ENCODE assay signal across 25 mouse cellular contexts in genomic region chr15:100292326-100292725, GRCm38 (mm10). TPM values are rescaled to one million over a fixed set of nuclear protein-coding genes. Genes with fewer than 3 reads are reported as not detected.
"Had no signal": no experiment of that assay in that cellular context is flagged by ENCODE, and none has a peak within 500 bp of the region (broad histone marks: within the 10 kb centered on the region; RNA-seq: fewer than 3 reads in every experiment).

No protein-coding gene starts in this region.

- H3K4me2 ChIP-seq: lung, embryonic 15.5 days; midbrain, embryonic 11.5 days; midbrain, embryonic 13.5 days; midbrain, embryonic 15.5 days; neural tube, embryonic 12.5 days; stomach, embryonic 15.5 days had no signal

- DNase-seq: liver, postnatal 0 days; lung, adult 2 months; lung, postnatal 14 days; lung, postnatal 36 days; right cerebral cortex, postnatal 14 days; thymus, adult 2 months; thymus, postnatal 25 days; thymus, postnatal 4 days had no signal

- ATAC-seq: liver, postnatal 0 days; lung, postnatal 0 days; midbrain, embryonic 13.5 days; midbrain, embryonic 15.5 days had no signal

- H3K4me3 ChIP-seq: lung, embryonic 15.5 days; megakaryocyte, embryonic 14.5 days; midbrain, embryonic 13.5 days; midbrain, embryonic 15.5 days; neural tube, embryonic 12.5 days; stomach, embryonic 15.5 days had no signal

- H3K36me3 ChIP-seq: lung, embryonic 15.5 days; midbrain, embryonic 13.5 days; midbrain, embryonic 15.5 days; neural tube, embryonic 12.5 days; stomach, embryonic 15.5 days had no signal

- H3K4me1 ChIP-seq: lung, embryonic 15.5 days; megakaryocyte, embryonic 14.5 days; midbrain, embryonic 13.5 days; midbrain, embryonic 15.5 days; neural tube, embryonic 12.5 days; stomach, embryonic 15.5 days had no signal

- H3K9me3 ChIP-seq: lung, embryonic 15.5 days; midbrain, embryonic 13.5 days; midbrain, embryonic 15.5 days; stomach, embryonic 15.5 days had no signal

- H3K9ac ChIP-seq: liver, postnatal 0 days; lung, embryonic 15.5 days; midbrain, embryonic 13.5 days; midbrain, embryonic 15.5 days; neural tube, embryonic 12.5 days; stomach, embryonic 15.5 days had no signal

- H3K27me3 ChIP-seq: lung, embryonic 15.5 days; midbrain, embryonic 13.5 days; midbrain, embryonic 15.5 days; neural tube, embryonic 12.5 days; stomach, embryonic 15.5 days had no signal

- H3K27ac ChIP-seq: lung, embryonic 15.5 days; macrophage; midbrain, embryonic 13.5 days; midbrain, embryonic 15.5 days; neural tube, embryonic 12.5 days; stomach, embryonic 15.5 days; stomach, postnatal 0 days had no signal

RNA-seq across cellular contexts. Expression of gene Tmprss12, which starts 11.7 kb away (rescaled TPM):
- total RNA-seq: megakaryocyte progenitor cell, adult 5-6 weeks; midbrain, postnatal 0 days; monocyte, adult 5-6 weeks; neutrophil, adult 5-6 weeks had no signal
- polyA plus RNA-seq: liver, postnatal 0 days; lung, adult 2 months; lung, embryonic 15.5 days; lung, postnatal 0 days; macrophage; midbrain, embryonic 13.5 days; midbrain, embryonic 15.5 days; midbrain, postnatal 0 days; neural tube, embryonic 12.5 days; neural tube, embryonic 14.5 days; spleen, adult 2 months; stomach, postnatal 0 days; thymus, adult 2 months; urinary bladder, adult 2 months had no signal

RNA-seq across cellular contexts. Expression of gene Mettl7a3, which starts 42.4 kb away (rescaled TPM):
- total RNA-seq: megakaryocyte progenitor cell, adult 5-6 weeks; midbrain, postnatal 0 days; monocyte, adult 5-6 weeks; neutrophil, adult 5-6 weeks had no signal
- polyA plus RNA-seq: liver, postnatal 0 days; lung, embryonic 15.5 days; macrophage; midbrain, embryonic 11.5 days; midbrain, embryonic 13.5 days; midbrain, embryonic 15.5 days; midbrain, postnatal 0 days; stomach, embryonic 15.5 days; stomach, postnatal 0 days had no signal
